Mouse (Mus musculus): ENCODE results near the gene Fam57b. TPM values are rescaled to one million over a fixed set of nuclear protein-coding genes. Genes with fewer than 3 reads are reported as not detected.

The Fam57b gene
- polyA plus RNA-seq, 1 experiment from 2014 or later = 1.1 TPM

GRCm38 (mm10) chr7:126781661-126782370 lies 15.7 kb upstream of the Fam57b start:
- no peak overlapping the region for H3K4me3 ChIP-seq (ENCODE audit: low read depth, low read length)

GRCm38 (mm10) chr7:126782693-126783092 lies 14.8 kb upstream of the Fam57b start:
- no peaks in the 10 kb centered on the region for H3K9me3 ChIP-seq (ENCODE audit: control insufficient read depth, low read length)
- no peak overlapping the region for H3K4me3 ChIP-seq (ENCODE audit: low read depth, low read length)
- no peaks in the 10 kb centered on the region for H3K27me3 ChIP-seq (replicated peaks; ENCODE audit: control insufficient read depth, insufficient read depth, low read length)
- WGBS = 80% methylated on average over 13 of the region's 13 CpGs
- ATAC-seq (ENCODE audit: low read depth) (no peak), DNase-seq (ENCODE audit: low spot score) (no peak)
- no peak overlapping the region for H3K27ac ChIP-seq (replicated peaks; ENCODE audit: low read depth, low read length)
- H3K36me3 ChIP-seq (ENCODE audit: control insufficient read depth, insufficient read depth, low read length) = peaks cover 49% of the 10 kb centered on the region
- H3K4me1 ChIP-seq (ENCODE audit: control insufficient read depth, insufficient read depth, low read length) = peaks cover 20% of the 10 kb centered on the region
- no peak overlapping the region for H3K4me2 ChIP-seq (ENCODE audit: low read depth, low read length)
- H3K9ac ChIP-seq (ENCODE audit: low read depth, low read length) = 0 out of 2 replicates have a peak overlapping the region, but pooled peaks have one; percentile 5

More at GRCm38 (mm10) chr7:126781661-126782370, 15.7 kb upstream of the Fam57b start:
- peaks cover 27% of the 10 kb centered on the region for H3K4me1 ChIP-seq (ENCODE audit: control insufficient read depth, insufficient read depth, low read length)
- H3K27me3 ChIP-seq (replicated peaks; ENCODE audit: control insufficient read depth, insufficient read depth, low read length) = no peaks in the 10 kb centered on the region
- no peaks in the 10 kb centered on the region for H3K9me3 ChIP-seq (ENCODE audit: control insufficient read depth, low read length)
- peak overlapping the region; percentile 66; the same call in 1 of the 2 replicates for H3K9ac ChIP-seq (ENCODE audit: low read depth, low read length)
- peaks cover 40% of the 10 kb centered on the region for H3K36me3 ChIP-seq (ENCODE audit: control insufficient read depth, insufficient read depth, low read length)
- no peak for DNase-seq (ENCODE audit: low spot score)
- 35% methylated on average over 11 of the region's 11 CpGs for WGBS
- no peak overlapping the region for H3K27ac ChIP-seq (replicated peaks; ENCODE audit: low read depth, low read length)
- ATAC-seq (ENCODE audit: low read depth) = no peak
- peak overlapping the region; percentile 93; the same call in 1 of the 2 replicates for H3K4me2 ChIP-seq (ENCODE audit: low read depth, low read length)

GRCm38 (mm10) chr7:126784469-126784868 lies 13.0 kb upstream of the Fam57b start:
- H3K27me3 ChIP-seq (replicated peaks; ENCODE audit: control insufficient read depth, insufficient read depth, low read length) = no peaks in the 10 kb centered on the region
- H3K9ac ChIP-seq (ENCODE audit: low read depth, low read length) = no peak overlapping the region
- H3K4me2 ChIP-seq (ENCODE audit: low read depth, low read length) = no peak overlapping the region
- no peak overlapping the region for H3K4me3 ChIP-seq (ENCODE audit: low read depth, low read length)
- ATAC-seq (ENCODE audit: low read depth) = no peak
- no peak overlapping the region for H3K27ac ChIP-seq (replicated peaks; ENCODE audit: low read depth, low read length)
- H3K4me1 ChIP-seq (ENCODE audit: control insufficient read depth, insufficient read depth, low read length) = peaks cover 15% of the 10 kb centered on the region
- no peaks in the 10 kb centered on the region for H3K9me3 ChIP-seq (ENCODE audit: control insufficient read depth, low read length)
- WGBS = 82% methylated on average over 6 of the region's 7 CpGs
- no peak for DNase-seq (ENCODE audit: low spot score)
- peaks cover 59% of the 10 kb centered on the region for H3K36me3 ChIP-seq (ENCODE audit: control insufficient read depth, insufficient read depth, low read length)

- Histone ChIP-seq H3K4me3 (ENCODE audit: low read depth, low read length) (no peak overlapping the region), H3K27ac (replicated peaks; ENCODE audit: low read depth, low read length) (no peak overlapping the region), H3K9ac (ENCODE audit: low read depth, low read length) (no peak overlapping the region), H3K4me1 (ENCODE audit: control insufficient read depth, insufficient read depth, low read length) (peaks cover 9% of the 10 kb centered on the region; the same call in 1 of the 2 replicates), H3K36me3 (ENCODE audit: control insufficient read depth, insufficient read depth, low read length) (peaks cover 63% of the 10 kb centered on the region), H3K4me2 (ENCODE audit: low read depth, low read length) (no peak overlapping the region), H3K27me3 (replicated peaks; ENCODE audit: control insufficient read depth, insufficient read depth, low read length) (no peaks in the 10 kb centered on the region), H3K9me3 (ENCODE audit: control insufficient read depth, low read length) (no peaks in the 10 kb centered on the region)
- DNase-seq (ENCODE audit: low spot score) (no peak), ATAC-seq (ENCODE audit: low read depth) (no peak)
- 85% methylated on average over 4 of the region's 4 CpGs for WGBS
Measured at GRCm38 (mm10) chr7:126785056-126785455, 12.4 kb upstream of the Fam57b start.

GRCm38 (mm10) chr7:126786142-126786541 lies 11.3 kb upstream of the Fam57b start:
- H3K27me3 ChIP-seq (replicated peaks; ENCODE audit: control insufficient read depth, insufficient read depth, low read length) = no peaks in the 10 kb centered on the region
- WGBS = 95% methylated on average over 14 of the region's 14 CpGs

GRCm38 (mm10) chr7:126789141-126789540 lies 8.3 kb upstream of the Fam57b start:
- no peak overlapping the region for H3K4me3 ChIP-seq (ENCODE audit: low read depth, low read length)
- ATAC-seq (ENCODE audit: low read depth) = no peak
- H3K36me3 ChIP-seq (ENCODE audit: control insufficient read depth, insufficient read depth, low read length) = peaks cover 62% of the 10 kb centered on the region
- no peak overlapping the region for H3K9ac ChIP-seq (ENCODE audit: low read depth, low read length)
- H3K9me3 ChIP-seq (ENCODE audit: control insufficient read depth, low read length) = no peaks in the 10 kb centered on the region
- no peak for DNase-seq (ENCODE audit: low spot score)
- H3K4me1 ChIP-seq (ENCODE audit: control insufficient read depth, insufficient read depth, low read length) = 0 out of 2 replicates have a peak, but pooled peaks cover 7% of the 10 kb centered on the region
- H3K27ac ChIP-seq (replicated peaks; ENCODE audit: low read depth, low read length) = no peak overlapping the region
- 96% methylated on average over 4 of the region's 4 CpGs for WGBS
- H3K4me2 ChIP-seq (ENCODE audit: low read depth, low read length) = no peak overlapping the region
- H3K27me3 ChIP-seq (replicated peaks; ENCODE audit: control insufficient read depth, insufficient read depth, low read length) = no peaks in the 10 kb centered on the region

More at GRCm38 (mm10) chr7:126786142-126786541, 11.3 kb upstream of the Fam57b start:
- no peaks in the 10 kb centered on the region for H3K9me3 ChIP-seq (ENCODE audit: control insufficient read depth, low read length)
- H3K36me3 ChIP-seq (ENCODE audit: control insufficient read depth, insufficient read depth, low read length) = peaks cover 63% of the 10 kb centered on the region
- H3K9ac ChIP-seq (ENCODE audit: low read depth, low read length) = no peak overlapping the region
- no peak overlapping the region for H3K27ac ChIP-seq (replicated peaks; ENCODE audit: low read depth, low read length)
- no peak overlapping the region for H3K4me3 ChIP-seq (ENCODE audit: low read depth, low read length)
- DNase-seq (ENCODE audit: low spot score) (no peak), ATAC-seq (ENCODE audit: low read depth) (no peak)
- 0 out of 2 replicates have a peak, but pooled peaks cover 8% of the 10 kb centered on the region for H3K4me1 ChIP-seq (ENCODE audit: control insufficient read depth, insufficient read depth, low read length)
- no peak overlapping the region for H3K4me2 ChIP-seq (ENCODE audit: low read depth, low read length)

GRCm38 (mm10) chr7:126791851-126792720 lies 5.4 kb upstream of the Fam57b start, which contains the start of gene Ppp4c:
Ppp4c (minus strand) TSS chr7:126792496.
- peak; percentile 95 for ATAC-seq (ENCODE audit: low read depth)

GRCm38 (mm10) chr7:126792721-126793443 lies 4.6 kb upstream of the Fam57b start:
- Histone ChIP-seq H3K9ac (ENCODE audit: low read depth, low read length) (peak overlapping the region; percentile 58), H3K4me1 (ENCODE audit: control insufficient read depth, insufficient read depth, low read length) (peaks cover 11% of the 10 kb centered on the region), H3K27ac (replicated peaks; ENCODE audit: low read depth, low read length) (peak overlapping the region; percentile 96), H3K36me3 (ENCODE audit: control insufficient read depth, insufficient read depth, low read length) (peaks cover 58% of the 10 kb centered on the region), H3K27me3 (replicated peaks; ENCODE audit: control insufficient read depth, insufficient read depth, low read length) (no peaks in the 10 kb centered on the region), H3K4me2 (ENCODE audit: low read depth, low read length) (peak overlapping the region; percentile 72), H3K4me3 (ENCODE audit: low read depth, low read length) (peak overlapping the region; percentile 74), H3K9me3 (ENCODE audit: control insufficient read depth, low read length) (no peaks in the 10 kb centered on the region)
- no peak for DNase-seq (ENCODE audit: low spot score)
- ATAC-seq (ENCODE audit: low read depth) = no peak
- 29% methylated on average over 11 of the region's 11 CpGs for WGBS

More at GRCm38 (mm10) chr7:126791851-126792720, 5.4 kb upstream of the Fam57b start, which contains the start of gene Ppp4c:
- WGBS = under 1% methylated on average over 55 of the region's 83 CpGs
- Histone ChIP-seq H3K27ac (replicated peaks; ENCODE audit: low read depth, low read length) (peak within 1 kb of the TSS; percentile 96), H3K4me1 (ENCODE audit: control insufficient read depth, insufficient read depth, low read length) (0 out of 2 replicates have a peak, but pooled peaks cover 7% of the 10 kb centered on the region), H3K9ac (ENCODE audit: low read depth, low read length) (peak within 1 kb of the TSS; percentile 92), H3K36me3 (ENCODE audit: control insufficient read depth, insufficient read depth, low read length) (peaks cover 62% of the 10 kb centered on the region), H3K4me3 (ENCODE audit: low read depth, low read length) (peak within 1 kb of the TSS; percentile 74), H3K27me3 (replicated peaks; ENCODE audit: control insufficient read depth, insufficient read depth, low read length) (no peaks in the 10 kb centered on the region), H3K4me2 (ENCODE audit: low read depth, low read length) (peak within 1 kb of the TSS; percentile 72), H3K9me3 (ENCODE audit: control insufficient read depth, low read length) (no peaks in the 10 kb centered on the region)
- DNase-seq (ENCODE audit: low spot score) = peak; percentile 99

Data from embryonic facial prominence, embryonic 14.5 days (tissue).